Mouse (Mus musculus) kidney, postnatal 0 days (tissue): ENCODE results near the gene Clptm1. TPM values are rescaled to one million over a fixed set of nuclear protein-coding genes. Genes with fewer than 3 reads are reported as not detected.

Experiments
- ATAC-seq: fragments of 200-750 bp; cut with Nextera tagmentation; replicated peaks from 2 replicates; pipeline ENCODE4 v1.8.0; 2017; ENCODE audit warnings: low read depth, moderate number of reproducible peaks, moderate TSS enrichment, moderate library complexity; ENCODE audit not compliant: low FRiP score
- DNase-seq: peaks from one replicate; pipeline ENCODE4 v3.0.0-alpha.2; 2016; ENCODE audit warnings: low spot score
- H3K27ac ChIP-seq: fragments of 300-500 bp; sonication (generic); 2 replicates; pipeline ENCODE4 v1.5.1; 2014; ENCODE audit warnings: mild to moderate bottlenecking
- H3K27me3 ChIP-seq: fragments of 300-500 bp; sonication (generic); 2 replicates; pipeline ENCODE4 v1.6.1; 2014; ENCODE audit warnings: low read length, mixed read lengths; ENCODE audit not compliant: insufficient read depth
- H3K36me3 ChIP-seq: fragments of 300-500 bp; sonication (generic); 2 replicates; pipeline ENCODE4 v1.6.1; 2014; ENCODE audit warnings: low read length, mixed read lengths; ENCODE audit not compliant: insufficient read depth
- H3K4me1 ChIP-seq: fragments of 300-500 bp; sonication (generic); replicated peaks from 2 replicates; pipeline ENCODE4 v1.6.1; 2014; ENCODE audit warnings: antibody characterized with exemption, low read length, mixed read lengths; ENCODE audit not compliant: insufficient read depth
- H3K4me2 ChIP-seq: fragments of 300-500 bp; sonication (generic); 2 replicates; pipeline ENCODE4 v1.6.1; 2014; ENCODE audit warnings: mild to moderate bottlenecking, low read length, moderate library complexity, mixed read lengths
- H3K4me3 ChIP-seq: fragments of 300-500 bp; sonication (generic); replicated peaks from 2 replicates; pipeline ENCODE4 v1.5.1; 2014; ENCODE audit warnings: low read depth, low read length
- H3K9ac ChIP-seq: fragments of 300-500 bp; sonication (generic); 2 replicates; pipeline ENCODE4 v1.6.1; 2014; ENCODE audit warnings: low read depth, low read length
- H3K9me3 ChIP-seq: fragments of 300-500 bp; sonication (generic); replicated peaks from 2 replicates; pipeline ENCODE4 v1.6.1; 2016; ENCODE audit warnings: low read length, inconsistent platforms, mixed read lengths
- CTCF ChIP-seq: IDR thresholded peaks from 2 replicates; pipeline ENCODE4 v1.5.1; 2016; ENCODE audit warnings: antibody characterized with exemption, low read depth, mild to moderate bottlenecking, moderate library complexity
- WGBS: fragments of 180-500 bp; shearing (Covaris S2); extraction: QIAGEN DNeasy Blood & Tissue Kit; methylation state at CpG from one replicate; pipeline ENCODE4 v1.1.7; 2014; 5-methylcytosine and 5-hydroxymethylcytosine counted together
- polyA plus RNA-seq: library from polyadenylated mRNA; unstranded; fragments of >200 nt; fragmentation: Nextera tagmentation; extraction: Ambion mirVana; gene quantifications from 2 replicates; pipeline ENCODE4 v1.2.1, GENCODE M21; 2015

Gene Clptm1
- polyA plus RNA-seq, 1 experiment from 2014 or later: 96.9 TPM

DNA sequence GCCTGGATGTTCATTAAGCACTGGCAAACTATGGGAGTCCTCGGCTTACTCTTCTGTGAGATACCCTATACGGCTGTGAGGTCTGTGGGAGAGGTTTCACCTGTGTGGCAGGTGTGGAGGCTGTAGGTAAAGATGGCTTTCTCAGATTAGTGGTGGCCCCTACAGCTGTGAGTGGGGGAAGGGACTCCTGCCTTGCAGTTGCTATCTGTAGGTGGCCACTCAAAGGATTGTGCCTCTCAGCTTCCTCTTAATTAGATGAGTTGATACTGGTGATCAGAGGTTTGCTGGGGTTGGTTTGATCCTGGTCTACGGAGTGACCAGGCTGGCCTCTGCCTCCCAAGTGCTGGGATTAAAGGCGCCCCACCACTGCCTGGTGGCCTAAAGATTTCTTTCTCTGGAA is 39.6 kb upstream of the Clptm1 start:
- H3K27ac ChIP-seq: no peak overlapping the region
- WGBS: 89% methylated on average over 4 of the region's 4 CpGs
- no peaks in the 10 kb centered on the region for H3K9me3 ChIP-seq
- H3K4me1 ChIP-seq: peaks cover 8% of the 10 kb centered on the region; the same call in 1 of the 2 replicates
- no peak for DNase-seq
- H3K9ac ChIP-seq: no peak overlapping the region
- H3K27me3 ChIP-seq: no peaks in the 10 kb centered on the region
- peaks cover 25% of the 10 kb centered on the region for H3K36me3 ChIP-seq
- H3K4me3 ChIP-seq: no peak overlapping the region
- TF ChIP-seq CTCF: no peak
- H3K4me2 ChIP-seq: no peak overlapping the region
- no peak for ATAC-seq

DNA sequence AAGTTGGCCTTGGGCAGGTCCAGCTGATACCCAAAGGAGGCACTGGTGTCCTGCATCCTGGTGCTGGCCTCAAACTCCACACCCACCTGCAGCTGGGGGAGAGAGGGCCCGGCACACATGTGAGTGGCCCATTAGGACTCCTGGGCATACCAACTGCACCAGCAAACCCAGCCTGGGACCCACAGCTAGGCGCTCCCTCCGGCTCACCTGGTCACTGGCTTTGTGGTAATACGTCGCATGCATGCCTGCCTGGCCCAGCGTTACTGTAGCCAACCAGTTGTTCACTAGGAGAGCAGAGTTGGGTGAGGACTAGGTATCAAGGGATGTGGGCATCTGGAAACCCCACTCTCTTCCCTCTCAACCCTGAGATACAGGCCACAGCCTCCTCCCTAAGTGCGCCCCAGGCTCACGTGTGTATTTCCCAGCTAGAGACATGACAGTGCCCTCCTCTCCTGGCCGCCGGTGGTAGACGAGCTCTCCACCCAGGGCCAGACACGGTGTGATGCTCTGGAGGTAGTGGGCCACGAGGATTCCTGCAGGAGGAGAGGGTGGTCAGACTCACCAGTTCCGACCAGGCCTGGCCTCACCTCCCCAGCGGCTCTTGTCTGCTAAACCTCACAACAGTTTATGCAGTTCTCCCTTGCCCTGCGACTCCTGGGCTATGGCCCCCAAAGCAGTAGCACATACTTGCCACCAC is 38.2 kb upstream of the Clptm1 start:
- no peaks in the 10 kb centered on the region for H3K27me3 ChIP-seq
- no peak for ATAC-seq
- 89% methylated on average over 16 of the region's 16 CpGs for WGBS
- H3K9ac ChIP-seq: no peak overlapping the region
- H3K36me3 ChIP-seq: peaks cover 16% of the 10 kb centered on the region; the same call in 1 of the 2 replicates
- no peaks in the 10 kb centered on the region for H3K9me3 ChIP-seq
- no peak overlapping the region for H3K4me3 ChIP-seq
- no peak for TF ChIP-seq CTCF
- no peak for DNase-seq
- H3K27ac ChIP-seq: no peak overlapping the region
- no peak overlapping the region for H3K4me2 ChIP-seq
- peaks cover 8% of the 10 kb centered on the region for H3K4me1 ChIP-seq

DNA sequence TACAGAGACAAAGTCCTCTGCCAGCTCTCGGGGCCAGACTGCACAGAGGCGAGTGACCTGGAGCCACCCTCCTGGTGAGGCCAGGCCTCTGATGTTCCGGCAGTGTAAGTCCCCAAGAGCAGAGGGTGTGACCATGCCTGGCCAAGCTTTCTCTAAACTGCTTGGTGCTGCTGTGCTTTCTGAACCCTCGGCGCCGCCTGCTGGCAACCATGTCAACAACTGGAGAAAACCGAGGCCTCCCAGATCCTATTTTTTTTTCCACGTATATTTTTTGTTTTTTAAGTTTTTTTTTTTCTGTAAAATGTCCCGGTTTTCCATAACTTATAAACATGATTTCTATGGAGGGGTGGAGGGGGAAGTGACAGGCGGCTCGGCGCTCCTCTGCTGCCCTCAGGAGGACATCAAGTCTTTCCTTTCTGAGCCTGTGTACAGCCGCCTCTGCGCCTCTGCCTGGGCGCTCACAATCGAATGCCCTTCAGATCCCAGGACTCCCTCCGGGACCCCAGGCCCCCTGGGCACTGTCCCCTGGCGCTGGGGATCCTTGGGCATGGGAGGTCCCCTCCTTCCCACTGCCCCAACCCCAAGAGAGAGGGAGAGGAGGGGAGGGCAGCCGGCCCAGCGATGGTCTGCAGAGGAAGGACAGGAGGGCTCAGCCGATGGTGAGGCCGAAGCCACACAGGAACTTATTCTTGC is 36.4 kb upstream of the Clptm1 start:
- Histone ChIP-seq H3K36me3 (0 out of 2 replicates have a peak, but pooled peaks cover 5% of the 10 kb centered on the region), H3K27me3 (no peaks in the 10 kb centered on the region), H3K4me2 (no peak overlapping the region), H3K9ac (no peak overlapping the region), H3K27ac (peak overlapping the region; percentile 57), H3K9me3 (no peaks in the 10 kb centered on the region), H3K4me3 (no peak overlapping the region), H3K4me1 (peaks cover 8% of the 10 kb centered on the region)
- TF ChIP-seq CTCF: peak; percentile 81
- DNase-seq: peak; percentile 93
- ATAC-seq: peak; percentile 88
- 29% methylated on average over 22 of the region's 22 CpGs for WGBS

DNA sequence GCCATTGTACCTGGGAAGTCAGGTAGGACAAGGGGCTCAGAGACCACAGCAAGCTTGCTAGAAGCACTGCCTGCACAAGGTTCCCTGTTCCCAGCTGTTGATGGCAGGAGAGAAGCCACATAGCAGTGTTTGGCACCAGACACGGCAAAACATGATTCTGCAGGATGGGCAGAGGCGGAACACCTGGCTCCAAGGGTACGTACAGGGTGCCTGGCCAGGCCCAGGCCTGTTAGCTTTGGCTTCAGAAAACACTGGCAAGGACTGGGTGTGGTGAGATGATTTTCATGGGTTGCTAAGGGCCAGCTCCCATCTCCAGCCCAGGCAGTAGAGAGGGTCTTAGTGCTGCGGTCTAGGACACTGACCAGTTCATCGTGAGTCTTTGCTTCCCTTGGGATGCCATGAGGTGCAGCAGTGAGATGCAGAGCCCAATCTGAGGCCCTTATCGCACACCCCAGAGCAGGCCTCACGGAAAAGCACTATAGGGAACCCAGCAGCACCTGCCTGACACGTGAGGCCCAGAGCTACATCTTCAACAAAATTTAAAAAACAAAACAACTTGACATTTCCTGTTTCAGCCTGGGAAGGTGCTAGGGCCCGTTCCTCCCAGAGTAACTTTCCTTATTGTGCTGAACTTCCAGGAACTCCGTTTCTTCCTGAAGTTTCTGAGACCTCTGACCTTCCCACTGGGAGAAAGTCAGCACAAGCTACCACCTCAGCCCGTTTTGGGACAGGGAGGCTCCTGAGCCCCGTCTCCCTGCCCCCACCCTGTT is 35.7 kb upstream of the Clptm1 start:
- WGBS: 61% methylated on average over 12 of the region's 12 CpGs
- no peak for DNase-seq
- Histone ChIP-seq H3K4me1 (peaks cover 8% of the 10 kb centered on the region), H3K4me3 (no peak overlapping the region), H3K27ac (peak overlapping the region; percentile 57), H3K36me3 (0 out of 2 replicates have a peak, but pooled peaks cover 4% of the 10 kb centered on the region), H3K27me3 (no peaks in the 10 kb centered on the region), H3K9me3 (no peaks in the 10 kb centered on the region), H3K9ac (no peak overlapping the region), H3K4me2 (no peak overlapping the region)
- no peak for TF ChIP-seq CTCF
- ATAC-seq: peak; percentile 8; the same call in 1 of the 2 replicates

DNA sequence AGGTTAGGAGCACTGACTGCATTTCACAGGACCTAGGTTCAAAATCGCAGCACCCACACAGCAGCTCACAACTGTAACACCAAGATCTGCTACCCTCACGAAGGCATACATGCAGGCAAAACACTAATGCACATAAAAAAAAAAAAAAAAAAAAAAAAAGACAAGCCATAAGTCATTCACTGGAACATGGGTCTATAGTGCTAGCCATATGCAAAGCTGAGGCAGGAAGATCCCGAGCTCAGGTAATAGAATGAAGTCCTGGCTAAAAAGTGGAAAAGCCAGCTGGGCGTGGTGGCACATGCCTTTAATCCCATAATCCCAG is 35.0 kb upstream of the Clptm1 start:
- ATAC-seq: no peak
- no peaks in the 10 kb centered on the region for H3K27me3 ChIP-seq
- no peak overlapping the region for H3K4me2 ChIP-seq
- H3K4me3 ChIP-seq: no peak overlapping the region
- no peak overlapping the region for H3K27ac ChIP-seq
- peaks cover 8% of the 10 kb centered on the region for H3K4me1 ChIP-seq
- no peaks in the 10 kb centered on the region for H3K9me3 ChIP-seq
- 0 out of 2 replicates have a peak, but pooled peaks cover 2% of the 10 kb centered on the region for H3K36me3 ChIP-seq
- TF ChIP-seq CTCF: no peak
- no peak overlapping the region for H3K9ac ChIP-seq
- 74% methylated on average over 4 of the region's 4 CpGs for WGBS
- DNase-seq: no peak
